Mouse (Mus musculus) G1E (cell line): ENCODE measurements around the gene Arhgap22.

ENCODE experiments used
- CTCF ChIP-seq: IDR thresholded peaks from 2 replicates; pipeline ENCODE4 v1.5.1; 2012; ENCODE audit warnings: low read depth, low read length, inconsistent platforms, mixed read lengths
- GATA1 ChIP-seq: IDR thresholded peaks from 2 replicates; pipeline ENCODE4 v1.6.1; 2012; ENCODE audit warnings: borderline replicate concordance, low read length, inconsistent platforms, mixed read lengths
- POLR2AphosphoS5 ChIP-seq: IDR thresholded peaks from 2 replicates; pipeline ENCODE4 v1.6.1; 2012; ENCODE audit warnings: low read depth, low read length, inconsistent platforms; ENCODE audit not compliant: insufficient replicate concordance
- TAL1 ChIP-seq: conservative IDR thresholded peaks from 2 replicates; pipeline ENCODE4 v1.6.1; 2012; ENCODE audit warnings: low read depth, low read length, inconsistent platforms, mixed read lengths

- TF ChIP-seq CTCF (no peak), GATA1 (no peak), POLR2AphosphoS5 (no peak), TAL1 (no peak)
Measured at GRCm38 (mm10) chr14:33282447-33282846, 68.6 kb downstream of the Arhgap22 start.
